Mouse (Mus musculus) liver, postnatal 0 days (tissue): ENCODE measurements around the gene Slc16a10. TPM values are rescaled to one million over a fixed set of nuclear protein-coding genes. Genes with fewer than 3 reads are reported as not detected.

Source experiments
- ATAC-seq: fragments of 200-750 bp; cut with Nextera tagmentation; 2 replicates; pipeline ENCODE4 v1.8.0; 2017; ENCODE audit warnings: mild to moderate bottlenecking, moderate library complexity
- DNase-seq: peaks from one replicate; pipeline ENCODE4 v3.0.0-alpha.2; 2016
- H3K27ac ChIP-seq: fragments of 300-500 bp; sonication (generic); 2 replicates; pipeline ENCODE4 v1.5.1; 2014; ENCODE audit warnings: antibody characterized with exemption, moderate library complexity, mild to moderate bottlenecking, low read depth
- H3K27me3 ChIP-seq: fragments of 300-500 bp; sonication (generic); 2 replicates; pipeline ENCODE4 v1.6.1; 2014; ENCODE audit warnings: low read length, control low read depth, mixed read lengths; ENCODE audit not compliant: insufficient read depth
- H3K36me3 ChIP-seq: fragments of 300-500 bp; sonication (generic); replicated peaks from 2 replicates; pipeline ENCODE4 v1.6.1; 2014; ENCODE audit warnings: mild to moderate bottlenecking, control low read depth, low read length, moderate library complexity, mixed read lengths; ENCODE audit not compliant: insufficient read depth
- H3K4me1 ChIP-seq: fragments of 300-500 bp; sonication (generic); 2 replicates; pipeline ENCODE4 v1.6.1; 2014; ENCODE audit warnings: antibody characterized with exemption, mild to moderate bottlenecking, control low read depth; ENCODE audit not compliant: insufficient read depth
- H3K4me2 ChIP-seq: fragments of 300-500 bp; sonication (generic); 2 replicates; pipeline ENCODE4 v1.6.1; 2014; ENCODE audit warnings: low read depth, mild to moderate bottlenecking, low read length, moderate library complexity, mixed read lengths
- H3K4me3 ChIP-seq: fragments of 300-500 bp; sonication (generic); 2 replicates; pipeline ENCODE4 v1.5.1; 2014; ENCODE audit warnings: low read depth, low read length
- H3K9ac ChIP-seq: fragments of 300-500 bp; sonication (generic); replicated peaks from 2 replicates; pipeline ENCODE4 v1.6.1; 2014; ENCODE audit warnings: mild to moderate bottlenecking, moderate library complexity
- H3K9me3 ChIP-seq: fragments of 300-500 bp; sonication (generic); 2 replicates; pipeline ENCODE4 v1.6.1; 2016; ENCODE audit warnings: mild to moderate bottlenecking, control low read depth, low read length, mixed read lengths
- CTCF ChIP-seq: sonication (generic); IDR thresholded peaks from 2 replicates; pipeline ENCODE4 v1.5.1; 2016; ENCODE audit warnings: antibody characterized with exemption, low read depth
- EP300 ChIP-seq: IDR thresholded peaks from 2 replicates; pipeline ENCODE4 v1.6.1; 2016; ENCODE audit warnings: antibody characterized with exemption, low read depth, mild to moderate bottlenecking
- WGBS: fragments of 180-500 bp; shearing (Covaris S2); extraction: QIAGEN DNeasy Blood & Tissue Kit; methylation state at CpG from one replicate; pipeline ENCODE4 v1.1.7; 2014; ENCODE audit not compliant: insufficient replicate concordance; 5-methylcytosine and 5-hydroxymethylcytosine counted together
- polyA plus RNA-seq: library from polyadenylated mRNA; unstranded; fragments of >200 nt; fragmentation: Nextera tagmentation; extraction: Ambion mirVana; gene quantifications from 2 replicates; pipeline ENCODE4 v1.2.1, GENCODE M21; 2015

Gene Slc16a10
- polyA plus RNA-seq, 1 experiment from 2014 or later = 22.1 TPM

GRCm38 (mm10) chr10:40124570-40124969 is 17.5 kb downstream of the Slc16a10 start:
- Histone ChIP-seq H3K4me1 (peaks cover 23% of the 10 kb centered on the region), H3K36me3 (no peaks in the 10 kb centered on the region), H3K9me3 (no peaks in the 10 kb centered on the region), H3K27ac (peak overlapping the region; percentile 95), H3K4me2 (peak overlapping the region; percentile 59), H3K27me3 (no peaks in the 10 kb centered on the region), H3K9ac (no peak overlapping the region), H3K4me3 (no peak overlapping the region)
- ATAC-seq (no peak), DNase-seq (no peak)
- TF ChIP-seq CTCF (no peak), EP300 (no peak)
- 56% methylated on average over 4 of the region's 4 CpGs for WGBS

GRCm38 (mm10) chr10:40124096-40124495 is 18.0 kb downstream of the Slc16a10 start:
- DNase-seq = no peak
- Histone ChIP-seq H3K4me3 (no peak overlapping the region), H3K9me3 (no peaks in the 10 kb centered on the region), H3K27ac (no peak overlapping the region), H3K36me3 (no peaks in the 10 kb centered on the region), H3K27me3 (no peaks in the 10 kb centered on the region), H3K9ac (no peak overlapping the region), H3K4me2 (no peak overlapping the region), H3K4me1 (peaks cover 18% of the 10 kb centered on the region; the same call in 1 of the 2 replicates)
- no peak for ATAC-seq
- TF ChIP-seq EP300 (no peak), CTCF (no peak)
- 87% methylated on average over 2 of the region's 2 CpGs for WGBS

- Histone ChIP-seq H3K4me2 (no peak overlapping the region), H3K4me1 (peaks cover 4% of the 10 kb centered on the region), H3K4me3 (no peak overlapping the region), H3K27me3 (no peaks in the 10 kb centered on the region), H3K9ac (no peak overlapping the region), H3K9me3 (no peaks in the 10 kb centered on the region), H3K27ac (no peak overlapping the region), H3K36me3 (peaks cover 3% of the 10 kb centered on the region; the same call in 1 of the 2 replicates)
- WGBS = 78% methylated on average over 3 of the region's 3 CpGs
- no peak for TF ChIP-seq CTCF
- no peak for TF ChIP-seq EP300
- DNase-seq = no peak
- 0 out of 2 replicates have a peak, but pooled peaks have one; percentile 30 for ATAC-seq
Measured at GRCm38 (mm10) chr10:40119466-40119865, 22.6 kb downstream of the Slc16a10 start.

- TF ChIP-seq EP300 = no peak; the same call in none of the 2 replicates
- 85% methylated on average over 5 of the region's 5 CpGs for WGBS
- Histone ChIP-seq H3K4me2 (no peak overlapping the region), H3K27me3 (no peaks in the 10 kb centered on the region), H3K4me1 (peaks cover 4% of the 10 kb centered on the region), H3K4me3 (no peak overlapping the region), H3K36me3 (peaks cover 3% of the 10 kb centered on the region; the same call in 1 of the 2 replicates), H3K9ac (no peak overlapping the region), H3K27ac (no peak overlapping the region), H3K9me3 (no peaks in the 10 kb centered on the region)
- DNase-seq = no peak
- peak; percentile 87 for ATAC-seq
Measured at GRCm38 (mm10) chr10:40118743-40119387, 23.2 kb downstream of the Slc16a10 start.

GRCm38 (mm10) chr10:40113517-40114085 is 28.5 kb downstream of the Slc16a10 start:
- Histone ChIP-seq H3K4me1 (peaks cover under 1% of the 10 kb centered on the region), H3K4me2 (no peak overlapping the region), H3K4me3 (no peak overlapping the region), H3K9me3 (no peaks in the 10 kb centered on the region), H3K36me3 (no peaks in the 10 kb centered on the region; the same call in 1 of the 2 replicates), H3K27me3 (no peaks in the 10 kb centered on the region), H3K9ac (no peak overlapping the region), H3K27ac (no peak overlapping the region)
- ATAC-seq (no peak), DNase-seq (no peak)
- WGBS = 69% methylated on average over 7 of the region's 7 CpGs
- TF ChIP-seq CTCF (no peak), EP300 (no peak)

GRCm38 (mm10) chr10:40112256-40112655 is 29.8 kb downstream of the Slc16a10 start:
- H3K27ac ChIP-seq = no peak overlapping the region
- no peak overlapping the region for H3K4me2 ChIP-seq
- H3K27me3 ChIP-seq = no peaks in the 10 kb centered on the region
- H3K4me1 ChIP-seq = peaks cover 7% of the 10 kb centered on the region
- TF ChIP-seq CTCF (no peak), EP300 (no peak)
- WGBS = 91% methylated on average over 10 of the region's 10 CpGs
- DNase-seq (no peak), ATAC-seq (no peak)
- no peak overlapping the region for H3K9ac ChIP-seq
- H3K9me3 ChIP-seq = no peaks in the 10 kb centered on the region
- H3K36me3 ChIP-seq = no peaks in the 10 kb centered on the region; the same call in 1 of the 2 replicates
- H3K4me3 ChIP-seq = no peak overlapping the region
